Mouse (Mus musculus) limb, embryonic 12.5 days (tissue): ENCODE measurements around the gene Ghrhr. TPM values are rescaled to one million over a fixed set of nuclear protein-coding genes. Genes with fewer than 3 reads are reported as not detected.

Source experiments
- ATAC-seq: fragments of 200-750 bp; cut with Nextera tagmentation; 2 replicates; pipeline ENCODE4 v1.8.0; 2017; ENCODE audit warnings: low read depth, moderate TSS enrichment; ENCODE audit not compliant: insufficient number of reproducible peaks, insufficient read depth, low FRiP score, low TSS enrichment
- H3K27ac ChIP-seq: fragments of 300-500 bp; sonication (generic); 2 replicates; pipeline ENCODE4 v1.5.1; 2016; ENCODE audit warnings: mild to moderate bottlenecking, moderate library complexity
- H3K27me3 ChIP-seq: fragments of 300-500 bp; sonication (generic); 2 replicates; pipeline ENCODE4 v1.6.1; 2016; ENCODE audit warnings: mild to moderate bottlenecking, moderate library complexity
- H3K36me3 ChIP-seq: fragments of 300-500 bp; sonication (generic); 2 replicates; pipeline ENCODE4 v1.6.1; 2016; ENCODE audit warnings: mild to moderate bottlenecking, moderate library complexity
- H3K4me1 ChIP-seq: fragments of 300-500 bp; sonication (generic); replicated peaks from 2 replicates; pipeline ENCODE4 v1.6.1; 2016
- H3K4me2 ChIP-seq: fragments of 300-500 bp; sonication (generic); 2 replicates; pipeline ENCODE4 v1.6.1; 2016; ENCODE audit warnings: mild to moderate bottlenecking, moderate library complexity
- H3K4me3 ChIP-seq: fragments of 300-500 bp; sonication (generic); replicated peaks from 2 replicates; pipeline ENCODE4 v1.5.1; 2016; ENCODE audit warnings: mild to moderate bottlenecking
- H3K9ac ChIP-seq: fragments of 300-500 bp; sonication (generic); replicated peaks from 2 replicates; pipeline ENCODE4 v1.6.1; 2016; ENCODE audit warnings: mild to moderate bottlenecking, moderate library complexity
- H3K9me3 ChIP-seq: fragments of 300-500 bp; sonication (generic); 2 replicates; pipeline ENCODE4 v1.6.1; 2016; ENCODE audit warnings: mild to moderate bottlenecking, moderate library complexity
- WGBS: fragments of 180-500 bp; shearing (Covaris S2); methylation state at CpG from one replicate; pipeline ENCODE4 v1.1.7; 2016; 5-methylcytosine and 5-hydroxymethylcytosine counted together
- polyA plus RNA-seq: library from polyadenylated mRNA; unstranded; fragments of >200 nt; fragmentation: Nextera tagmentation; extraction: Ambion mirVana; gene quantifications from 2 replicates; pipeline ENCODE4 v1.2.1, GENCODE M21; 2016

The Ghrhr gene
- polyA plus RNA-seq, 1 experiment from 2014 or later: not detected

DNA sequence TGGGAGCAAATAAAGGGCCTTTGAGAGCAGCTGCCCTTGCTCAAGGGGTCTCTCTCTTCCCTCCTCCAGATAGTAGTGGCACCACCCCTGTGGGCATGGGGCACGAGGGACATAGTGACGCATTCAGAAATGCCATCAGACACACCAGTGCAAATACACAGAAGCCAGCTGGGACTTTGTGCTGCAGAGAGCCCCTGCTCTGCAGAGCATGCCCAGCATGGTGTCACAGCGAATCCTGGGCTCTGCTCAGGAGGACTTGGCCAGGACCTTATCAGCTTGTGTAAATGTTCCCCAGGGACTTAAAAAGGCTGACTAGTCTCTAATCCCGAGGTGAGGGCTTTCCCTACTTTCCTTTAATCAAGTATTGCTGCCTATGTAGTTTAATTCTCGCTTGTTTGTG, 34.4 kb upstream of the Ghrhr start:
- 0 out of 2 replicates have a peak, but pooled peaks cover 8% of the 10 kb centered on the region for H3K27me3 ChIP-seq
- no peak for ATAC-seq
- WGBS: 47% methylated on average over 5 of the region's 5 CpGs
- H3K4me1 ChIP-seq: peaks cover 19% of the 10 kb centered on the region
- no peak overlapping the region for H3K9ac ChIP-seq
- no peak overlapping the region for H3K4me2 ChIP-seq
- no peaks in the 10 kb centered on the region for H3K36me3 ChIP-seq
- no peaks in the 10 kb centered on the region for H3K9me3 ChIP-seq
- H3K4me3 ChIP-seq: no peak overlapping the region
- no peak overlapping the region for H3K27ac ChIP-seq

DNA sequence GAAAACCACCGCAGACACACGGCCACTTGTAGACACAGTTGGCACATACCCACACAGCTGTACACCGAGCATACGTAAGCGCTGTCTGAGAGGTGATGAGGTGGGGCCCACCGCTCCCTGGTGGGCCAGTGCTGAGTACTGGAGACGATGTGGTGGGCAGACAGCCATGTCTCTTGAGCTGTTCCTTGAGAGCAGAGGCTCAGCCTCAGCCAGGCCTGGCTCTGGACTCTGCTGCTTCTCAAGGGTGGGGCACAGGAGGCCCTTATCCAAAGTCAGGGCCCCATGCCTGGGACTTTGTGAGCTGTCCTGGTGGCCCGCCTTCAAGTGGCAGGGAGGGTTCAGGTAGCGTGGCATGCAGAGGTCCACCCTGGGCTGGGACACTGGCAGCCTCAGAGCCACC, 33.8 kb upstream of the Ghrhr start:
- Histone ChIP-seq H3K4me3 (no peak overlapping the region), H3K36me3 (no peaks in the 10 kb centered on the region), H3K27me3 (0 out of 2 replicates have a peak, but pooled peaks cover 1% of the 10 kb centered on the region), H3K4me2 (no peak overlapping the region), H3K4me1 (peaks cover 15% of the 10 kb centered on the region; the same call in 1 of the 2 replicates), H3K9me3 (no peaks in the 10 kb centered on the region), H3K27ac (no peak overlapping the region), H3K9ac (no peak overlapping the region)
- 0 out of 2 replicates have a peak, but pooled peaks have one; percentile 18 for ATAC-seq
- 79% methylated on average over 9 of the region's 9 CpGs for WGBS

DNA sequence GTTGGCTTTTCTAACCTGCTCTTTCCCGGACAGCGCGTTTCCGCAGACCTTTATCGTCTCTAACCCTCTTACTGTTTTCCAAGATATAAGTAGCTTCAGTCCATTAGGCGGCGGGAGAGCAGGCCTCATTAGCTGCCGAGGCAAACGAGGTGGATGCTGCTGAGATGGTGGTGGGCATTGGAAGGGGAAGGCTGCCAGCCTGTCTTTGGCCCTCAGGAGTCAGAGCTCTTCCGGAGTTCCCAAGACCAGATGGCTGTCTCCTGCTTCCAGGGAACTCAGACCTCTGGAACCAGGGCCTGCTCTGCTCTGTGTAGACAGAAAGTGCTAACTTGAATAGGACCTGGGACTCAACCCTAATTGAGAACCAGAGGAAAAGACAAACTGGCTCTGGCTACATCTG, 32.6 kb upstream of the Ghrhr start:
- Histone ChIP-seq H3K9me3 (no peaks in the 10 kb centered on the region), H3K27me3 (no peaks in the 10 kb centered on the region), H3K9ac (no peak overlapping the region), H3K4me1 (peaks cover 8% of the 10 kb centered on the region; the same call in 1 of the 2 replicates), H3K4me2 (no peak overlapping the region), H3K36me3 (no peaks in the 10 kb centered on the region), H3K27ac (no peak overlapping the region), H3K4me3 (no peak overlapping the region)
- WGBS: 79% methylated on average over 10 of the region's 10 CpGs
- no peak for ATAC-seq

DNA sequence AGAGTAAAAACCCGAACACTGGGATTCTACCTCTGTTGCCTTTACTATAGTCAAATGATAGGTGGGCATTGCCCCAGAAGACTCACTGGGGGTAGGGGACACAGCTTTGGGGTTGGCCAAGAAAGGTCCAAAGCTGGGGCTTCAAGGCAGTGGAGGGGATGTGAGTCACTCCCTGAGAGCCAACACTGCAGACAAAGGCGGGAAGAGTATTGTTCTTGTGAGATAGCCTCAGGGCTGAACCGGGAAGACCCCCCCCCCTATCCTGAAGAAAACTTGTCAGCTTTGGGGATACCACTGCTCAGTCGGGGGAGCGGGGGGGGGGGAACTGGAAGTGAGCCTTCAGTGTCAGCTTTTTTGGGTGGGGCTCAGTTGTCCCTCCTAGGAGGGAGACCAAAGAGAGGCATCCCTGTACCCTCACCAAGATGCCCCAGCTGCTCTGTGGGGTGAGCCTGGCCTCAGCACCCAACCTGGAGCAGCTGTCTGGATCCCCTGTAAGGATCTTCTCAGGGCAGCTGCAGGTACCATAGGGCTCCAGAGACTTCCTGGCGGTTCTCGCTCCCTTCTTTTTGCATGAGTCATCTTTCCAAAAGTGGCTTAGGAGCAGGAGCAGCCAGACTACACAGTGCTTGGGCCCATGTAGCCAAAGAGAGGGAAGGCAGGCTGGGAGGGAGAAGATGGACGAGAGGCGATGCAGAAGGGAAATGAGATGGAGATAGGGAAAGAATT, 31.6 kb upstream of the Ghrhr start:
- ATAC-seq: no peak
- Histone ChIP-seq H3K27ac (no peak overlapping the region), H3K9me3 (no peaks in the 10 kb centered on the region), H3K36me3 (no peaks in the 10 kb centered on the region), H3K4me1 (peaks cover 8% of the 10 kb centered on the region; the same call in 1 of the 2 replicates), H3K27me3 (no peaks in the 10 kb centered on the region), H3K9ac (no peak overlapping the region), H3K4me3 (no peak overlapping the region), H3K4me2 (no peak overlapping the region)
- WGBS: 82% methylated on average over 9 of the region's 9 CpGs

DNA sequence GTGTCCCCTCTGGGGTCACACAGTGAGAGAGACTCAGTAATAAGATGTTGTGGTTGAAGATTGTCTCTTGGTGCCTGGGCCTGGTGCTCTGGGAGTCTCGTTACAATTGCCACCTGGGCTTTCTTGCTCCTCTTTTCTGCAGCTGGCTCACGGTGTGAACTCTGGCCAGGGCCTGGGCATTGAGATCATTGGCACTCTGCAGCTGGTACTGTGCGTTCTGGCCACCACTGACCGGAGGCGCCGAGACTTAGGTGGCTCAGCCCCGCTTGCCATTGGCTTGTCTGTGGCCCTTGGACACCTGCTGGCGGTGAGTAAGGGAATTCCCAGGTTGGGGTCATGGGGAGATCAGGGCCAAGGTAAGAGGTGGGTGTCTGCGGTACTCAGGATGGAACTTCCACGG, 30.8 kb upstream of the Ghrhr start:
- Histone ChIP-seq H3K36me3 (no peaks in the 10 kb centered on the region), H3K27me3 (no peaks in the 10 kb centered on the region), H3K9ac (no peak overlapping the region), H3K9me3 (peaks cover 7% of the 10 kb centered on the region; the same call in 1 of the 2 replicates), H3K27ac (no peak overlapping the region), H3K4me3 (no peak overlapping the region), H3K4me2 (no peak overlapping the region), H3K4me1 (peaks cover 8% of the 10 kb centered on the region; the same call in 1 of the 2 replicates)
- ATAC-seq: no peak
- 87% methylated on average over 10 of the region's 10 CpGs for WGBS

DNA sequence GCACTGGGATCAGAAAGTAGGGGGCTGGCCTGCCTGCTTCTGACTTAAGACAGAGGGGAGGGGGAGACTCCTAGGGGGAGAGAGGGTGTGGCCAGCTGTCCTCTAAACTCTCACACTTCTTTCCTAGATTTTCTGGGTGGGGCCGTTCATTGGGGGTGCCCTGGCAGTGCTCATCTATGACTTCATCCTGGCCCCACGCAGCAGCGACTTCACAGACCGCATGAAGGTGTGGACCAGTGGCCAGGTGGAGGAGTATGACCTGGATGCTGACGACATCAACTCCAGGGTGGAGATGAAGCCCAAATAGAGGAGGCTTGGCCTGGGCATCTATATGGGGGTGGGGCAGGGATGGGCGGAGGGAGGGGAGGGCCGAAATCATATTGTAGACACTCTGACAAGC, 29.6 kb upstream of the Ghrhr start:
- H3K36me3 ChIP-seq: no peaks in the 10 kb centered on the region
- H3K27me3 ChIP-seq: no peaks in the 10 kb centered on the region
- peaks cover 7% of the 10 kb centered on the region; the same call in 1 of the 2 replicates for H3K9me3 ChIP-seq
- no peak overlapping the region for H3K4me2 ChIP-seq
- H3K9ac ChIP-seq: no peak overlapping the region
- H3K4me1 ChIP-seq: peaks cover 8% of the 10 kb centered on the region; the same call in 1 of the 2 replicates
- no peak overlapping the region for H3K27ac ChIP-seq
- ATAC-seq: no peak
- 82% methylated on average over 7 of the region's 7 CpGs for WGBS
- no peak overlapping the region for H3K4me3 ChIP-seq

DNA sequence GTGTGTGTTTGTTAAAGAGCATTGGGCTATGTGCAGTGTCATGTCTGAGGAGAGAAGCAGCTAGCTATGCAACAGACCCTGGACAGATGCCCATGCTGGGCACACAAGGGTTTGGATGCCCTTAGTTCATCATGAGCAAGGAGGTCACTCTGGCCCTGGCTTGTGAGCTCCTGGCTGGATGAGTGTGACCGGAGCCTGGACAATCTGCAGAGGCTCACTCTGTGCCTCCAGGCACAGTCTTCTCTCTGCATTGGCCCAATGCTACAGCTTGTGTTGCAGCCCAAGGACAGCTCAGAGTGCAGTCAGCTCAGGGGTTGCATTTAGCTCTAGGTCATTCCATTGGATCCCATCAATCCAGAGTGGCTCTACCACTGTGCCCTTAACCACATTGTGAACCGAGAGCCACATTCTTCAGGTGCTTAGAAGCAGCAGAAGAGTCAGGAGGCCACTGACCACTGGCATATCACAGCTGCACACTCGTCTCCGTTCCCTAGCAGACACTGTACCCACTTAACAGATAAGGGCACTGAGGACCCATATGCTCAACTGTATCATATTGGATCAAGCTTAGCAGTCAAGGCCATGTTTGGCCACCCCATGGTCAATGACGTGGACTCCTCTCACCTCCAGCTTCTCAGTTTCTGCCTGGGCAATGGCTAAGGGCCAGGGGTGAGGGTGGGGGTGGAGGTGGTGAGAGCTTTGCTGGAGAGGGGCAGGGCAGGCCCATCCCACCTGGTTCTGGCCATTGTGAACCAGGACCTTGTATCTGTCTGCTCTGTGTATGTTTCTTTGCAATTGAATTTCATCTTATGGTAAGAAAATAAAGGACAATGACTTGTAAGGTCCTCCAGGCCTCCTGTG, 28.2 kb upstream of the Ghrhr start:
- no peak for ATAC-seq
- H3K27ac ChIP-seq: no peak overlapping the region
- no peaks in the 10 kb centered on the region for H3K36me3 ChIP-seq
- no peak overlapping the region for H3K9ac ChIP-seq
- H3K9me3 ChIP-seq: peaks cover 7% of the 10 kb centered on the region; the same call in 1 of the 2 replicates
- no peaks in the 10 kb centered on the region for H3K4me1 ChIP-seq
- H3K27me3 ChIP-seq: no peaks in the 10 kb centered on the region
- no peak overlapping the region for H3K4me3 ChIP-seq
- H3K4me2 ChIP-seq: no peak overlapping the region
- WGBS: 80% methylated on average over 5 of the region's 5 CpGs

DNA sequence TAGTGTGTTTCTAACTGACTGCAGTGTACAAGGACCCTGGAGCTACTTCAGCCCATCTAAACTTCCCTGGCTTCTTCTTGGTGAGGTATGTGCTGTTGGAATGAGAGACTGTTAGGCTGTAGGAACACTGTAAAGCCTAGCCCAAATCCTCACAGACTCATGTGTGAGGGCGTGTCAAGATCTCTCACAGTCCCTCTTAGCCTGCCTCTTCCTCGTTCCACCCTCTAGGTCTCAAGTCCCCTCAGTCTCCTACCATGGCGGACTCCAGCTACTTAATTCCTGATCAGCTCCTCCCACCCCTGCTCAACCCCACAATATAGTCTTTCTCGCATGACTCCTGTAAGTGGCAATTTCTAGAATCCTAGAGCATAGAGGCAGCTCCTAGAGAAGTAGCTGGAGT, 26.9 kb upstream of the Ghrhr start:
- WGBS: 87% methylated on average over 4 of the region's 4 CpGs
- no peaks in the 10 kb centered on the region for H3K36me3 ChIP-seq
- H3K27ac ChIP-seq: no peak overlapping the region
- no peaks in the 10 kb centered on the region for H3K27me3 ChIP-seq
- no peak for ATAC-seq
- H3K4me1 ChIP-seq: no peaks in the 10 kb centered on the region
- H3K9ac ChIP-seq: no peak overlapping the region
- no peak overlapping the region for H3K4me2 ChIP-seq
- H3K9me3 ChIP-seq: peaks cover 7% of the 10 kb centered on the region; the same call in 1 of the 2 replicates
- no peak overlapping the region for H3K4me3 ChIP-seq

DNA sequence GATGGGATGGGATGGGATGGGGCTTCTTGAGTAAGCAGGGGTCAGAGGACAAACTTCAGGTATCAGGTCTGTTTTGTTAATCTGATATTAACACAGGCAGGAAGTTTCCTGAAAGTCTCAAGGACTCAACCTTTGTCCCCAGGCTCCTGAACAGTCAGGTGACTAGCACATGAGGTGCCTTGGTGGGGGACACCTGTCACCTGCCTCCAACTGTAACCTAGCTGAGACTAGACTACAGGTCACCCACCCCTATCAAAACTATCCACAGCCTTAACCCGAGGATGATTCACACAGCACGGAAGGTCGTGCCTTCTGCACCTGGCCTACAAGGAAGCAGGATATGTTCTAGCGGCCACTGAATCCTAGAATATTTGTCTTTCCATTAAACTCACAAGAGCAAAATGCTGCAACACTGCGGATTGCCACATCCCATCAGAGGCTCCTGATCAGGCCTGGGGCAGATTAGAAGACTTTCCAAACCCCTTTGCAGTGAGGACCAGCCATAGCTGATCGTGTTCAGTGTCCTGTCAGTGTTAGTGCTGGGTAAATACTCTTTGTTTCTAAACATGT, 25.6 kb upstream of the Ghrhr start:
- Histone ChIP-seq H3K9me3 (peaks cover 7% of the 10 kb centered on the region; the same call in 1 of the 2 replicates), H3K4me1 (no peaks in the 10 kb centered on the region), H3K9ac (no peak overlapping the region), H3K4me2 (no peak overlapping the region), H3K36me3 (no peaks in the 10 kb centered on the region), H3K4me3 (no peak overlapping the region), H3K27ac (no peak overlapping the region), H3K27me3 (no peaks in the 10 kb centered on the region)
- ATAC-seq: no peak
- 89% methylated on average over 6 of the region's 6 CpGs for WGBS

DNA sequence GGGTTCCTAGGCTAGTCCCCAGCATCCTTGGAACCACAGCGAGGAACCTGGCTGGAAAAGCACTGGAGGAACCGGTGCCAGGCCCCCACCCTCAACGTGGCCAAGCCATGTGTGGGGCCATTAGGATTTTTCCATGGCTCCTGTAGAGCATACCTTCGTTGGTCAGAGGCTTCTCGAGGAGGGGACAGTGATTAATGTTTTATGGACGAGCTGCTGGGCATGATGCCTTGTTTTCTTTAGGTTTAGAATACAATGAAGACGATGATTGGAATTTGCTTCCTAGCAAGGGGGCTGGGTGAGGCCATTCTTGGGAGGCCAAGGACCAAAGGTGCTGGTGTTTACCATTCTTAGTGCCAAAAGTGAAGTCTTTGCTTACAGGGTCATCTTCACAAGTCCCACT, 24.4 kb upstream of the Ghrhr start:
- no peaks in the 10 kb centered on the region for H3K27me3 ChIP-seq
- peaks cover 7% of the 10 kb centered on the region; the same call in 1 of the 2 replicates for H3K9me3 ChIP-seq
- H3K27ac ChIP-seq: no peak overlapping the region
- no peaks in the 10 kb centered on the region for H3K4me1 ChIP-seq
- no peak overlapping the region for H3K4me2 ChIP-seq
- no peaks in the 10 kb centered on the region for H3K36me3 ChIP-seq
- no peak for ATAC-seq
- H3K4me3 ChIP-seq: no peak overlapping the region
- H3K9ac ChIP-seq: no peak overlapping the region
- 76% methylated on average over 7 of the region's 7 CpGs for WGBS
